Mouse (Mus musculus): ENCODE results near the gene Tpcn2. TPM values are rescaled to one million over a fixed set of nuclear protein-coding genes. Genes with fewer than 3 reads are reported as not detected.

Gene Tpcn2
- total and polyA plus RNA-seq, 3 experiments: 1.9 to 7.9 (median 3.0) TPM

DNA sequence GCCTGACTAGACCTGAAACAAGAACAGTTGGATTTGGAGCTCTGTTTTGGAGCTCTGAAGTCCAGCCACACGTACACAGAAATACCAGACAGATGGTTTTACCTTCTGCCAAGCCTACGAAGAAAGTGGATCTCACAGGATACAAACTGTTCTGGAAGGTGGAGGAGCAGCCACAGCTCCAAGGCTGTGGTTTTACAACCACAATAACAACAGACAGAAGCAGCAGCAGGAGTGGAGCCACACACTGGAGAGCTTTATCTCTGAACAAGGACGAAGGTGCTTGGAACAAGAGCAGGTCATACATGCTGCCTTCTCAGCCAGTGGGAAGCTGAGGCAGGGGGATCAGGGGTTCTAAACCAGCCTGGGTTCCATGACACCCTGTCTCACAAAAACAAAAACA, 35.7 kb upstream of the Tpcn2 start:
- Histone ChIP-seq H3K9ac (ENCODE audit: low read depth, low read length) (no peak overlapping the region), H3K4me1 (ENCODE audit: control insufficient read depth, insufficient read depth, low read length) (no peaks in the 10 kb centered on the region), H3K27me3 (ENCODE audit: control insufficient read depth, insufficient read depth, low read length) (no peaks in the 10 kb centered on the region), H3K4me3 (no peak overlapping the region), H3K36me3 (ENCODE audit: control insufficient read depth, insufficient read depth, low read length) (no peaks in the 10 kb centered on the region), H3K79me2 (replicated peaks; ENCODE audit: control insufficient read depth, insufficient read depth, low read length) (no peaks in the 10 kb centered on the region), H3K27ac (no peak overlapping the region)
- intact Hi-C loops (cut with DNase I): no loop called here
- 70% methylated on average over 3 of the region's 3 CpGs for WGBS
- TF ChIP-seq CTCF (IDR thresholded peaks at IDR 0.05) (no peak), EP300 (IDR thresholded peaks at IDR 0.05; ENCODE audit: insufficient read depth, low read depth, low read length) (no peak), POLR2A (IDR thresholded peaks at IDR 0.05; ENCODE audit: insufficient read depth, low read depth, low read length) (no peak)
- DNase-seq: no peak

DNA sequence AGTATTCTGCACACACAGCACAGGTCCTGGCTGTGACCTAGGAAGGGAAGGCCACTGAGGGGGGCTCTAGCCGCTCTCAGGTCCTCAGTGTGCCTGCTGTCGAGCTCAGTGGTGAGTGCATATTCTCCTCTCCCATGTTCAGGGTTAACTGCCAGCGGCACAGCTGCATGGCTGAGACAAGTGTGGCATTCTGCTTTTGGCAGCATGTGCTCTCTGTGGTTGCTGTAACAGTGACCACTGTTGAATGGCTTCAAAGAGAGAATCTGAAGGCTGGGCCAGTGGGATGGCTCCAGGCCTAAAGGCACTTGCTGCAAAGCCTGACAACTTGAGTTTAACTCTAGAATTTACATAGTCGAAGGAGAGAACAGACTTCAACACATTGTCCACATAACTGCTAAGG, 33.7 kb upstream of the Tpcn2 start:
- Histone ChIP-seq H3K4me1 (ENCODE audit: control insufficient read depth, insufficient read depth, low read length) (no peaks in the 10 kb centered on the region), H3K79me2 (replicated peaks; ENCODE audit: control insufficient read depth, insufficient read depth, low read length) (no peaks in the 10 kb centered on the region), H3K9ac (ENCODE audit: low read depth, low read length) (no peak overlapping the region), H3K36me3 (ENCODE audit: control insufficient read depth, insufficient read depth, low read length) (no peaks in the 10 kb centered on the region), H3K27ac (no peak overlapping the region), H3K4me3 (no peak overlapping the region), H3K27me3 (ENCODE audit: control insufficient read depth, insufficient read depth, low read length) (peaks cover 2% of the 10 kb centered on the region; the same call in 1 of the 2 replicates)
- intact Hi-C loops (cut with DNase I): no loop called here
- DNase-seq: no peak
- WGBS: 65% methylated on average over 4 of the region's 4 CpGs
- TF ChIP-seq CTCF (IDR thresholded peaks at IDR 0.05) (no peak), EP300 (IDR thresholded peaks at IDR 0.05; ENCODE audit: insufficient read depth, low read depth, low read length) (no peak), POLR2A (IDR thresholded peaks at IDR 0.05; ENCODE audit: insufficient read depth, low read depth, low read length) (no peak)

DNA sequence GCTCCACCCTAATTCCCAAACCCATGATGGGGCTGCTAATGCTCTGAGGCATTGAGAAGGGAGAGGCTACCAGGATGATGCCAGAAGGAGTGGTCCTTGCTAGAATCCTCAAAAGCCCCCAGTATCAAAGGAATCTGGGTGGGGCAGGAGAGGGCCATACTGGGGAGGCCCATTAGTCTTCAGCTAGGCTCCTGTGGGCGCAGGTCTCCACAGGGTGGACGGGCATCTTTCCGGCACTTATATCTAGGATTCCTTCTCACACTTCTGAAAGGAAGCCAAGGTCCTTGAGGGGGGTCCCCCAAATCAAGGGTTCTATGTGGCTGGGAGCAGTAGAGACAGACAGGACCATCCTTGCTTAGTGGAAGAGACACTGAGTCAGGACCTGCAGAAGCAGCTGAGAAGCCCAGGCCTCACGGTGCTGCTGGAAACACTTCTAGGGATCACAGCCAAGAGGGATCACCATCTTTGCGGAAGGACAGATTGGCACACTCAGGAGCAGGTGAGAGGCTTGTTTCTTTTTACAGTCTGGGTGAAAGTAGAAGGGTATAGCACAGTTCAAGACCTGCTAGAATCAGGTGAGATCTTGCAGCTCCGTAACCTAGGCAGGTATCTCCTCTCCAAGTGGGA, 31.1 kb upstream of the Tpcn2 start, which contains the start of gene Mrgprd:
Gene Mrgprd, plus strand, starts transcription at position 51 of the 627 bp plus-strand sequence.
- Histone ChIP-seq H3K79me2 (replicated peaks; ENCODE audit: control insufficient read depth, insufficient read depth, low read length) (no peaks in the 10 kb centered on the region), H3K27ac (no peak within 1 kb of the TSS), H3K4me3 (no peak within 1 kb of the TSS), H3K36me3 (ENCODE audit: control insufficient read depth, insufficient read depth, low read length) (no peaks in the 10 kb centered on the region), H3K9ac (ENCODE audit: low read depth, low read length) (no peak within 1 kb of the TSS), H3K4me1 (ENCODE audit: control insufficient read depth, insufficient read depth, low read length) (no peaks in the 10 kb centered on the region), H3K27me3 (ENCODE audit: control insufficient read depth, insufficient read depth, low read length) (peaks cover 2% of the 10 kb centered on the region; the same call in 1 of the 2 replicates)
- intact Hi-C loops (cut with DNase I): no loop called here
- 87% methylated on average over 6 of the region's 6 CpGs for WGBS
- TF ChIP-seq EP300 (IDR thresholded peaks at IDR 0.05; ENCODE audit: insufficient read depth, low read depth, low read length) (no peak), CTCF (IDR thresholded peaks at IDR 0.05) (no peak), POLR2A (IDR thresholded peaks at IDR 0.05; ENCODE audit: insufficient read depth, low read depth, low read length) (no peak)
- no peak for DNase-seq

- DNase-seq: no peak
- no peaks in the 10 kb centered on the region for H3K36me3 ChIP-seq (ENCODE audit: control insufficient read depth, insufficient read depth, low read length)
- H3K9ac ChIP-seq (ENCODE audit: low read depth, low read length): no peak overlapping the region
- peaks cover 2% of the 10 kb centered on the region; the same call in 1 of the 2 replicates for H3K27me3 ChIP-seq (ENCODE audit: control insufficient read depth, insufficient read depth, low read length)
- 65% methylated on average over 3 of the region's 3 CpGs for WGBS
- intact Hi-C loops (cut with DNase I): no loop called here
- H3K79me2 ChIP-seq (replicated peaks; ENCODE audit: control insufficient read depth, insufficient read depth, low read length): no peaks in the 10 kb centered on the region
- TF ChIP-seq EP300 (IDR thresholded peaks at IDR 0.05; ENCODE audit: insufficient read depth, low read depth, low read length) (no peak), POLR2A (IDR thresholded peaks at IDR 0.05; ENCODE audit: insufficient read depth, low read depth, low read length) (no peak), CTCF (IDR thresholded peaks at IDR 0.05) (no peak)
- H3K27ac ChIP-seq: no peak overlapping the region
- no peak overlapping the region for H3K4me3 ChIP-seq
- H3K4me1 ChIP-seq (ENCODE audit: control insufficient read depth, insufficient read depth, low read length): no peaks in the 10 kb centered on the region; the same call in 1 of the 2 replicates
These were observed 28.3 kb upstream of the Tpcn2 start for GRCm38 (mm10) chr7:145312137-145312536.

DNA sequence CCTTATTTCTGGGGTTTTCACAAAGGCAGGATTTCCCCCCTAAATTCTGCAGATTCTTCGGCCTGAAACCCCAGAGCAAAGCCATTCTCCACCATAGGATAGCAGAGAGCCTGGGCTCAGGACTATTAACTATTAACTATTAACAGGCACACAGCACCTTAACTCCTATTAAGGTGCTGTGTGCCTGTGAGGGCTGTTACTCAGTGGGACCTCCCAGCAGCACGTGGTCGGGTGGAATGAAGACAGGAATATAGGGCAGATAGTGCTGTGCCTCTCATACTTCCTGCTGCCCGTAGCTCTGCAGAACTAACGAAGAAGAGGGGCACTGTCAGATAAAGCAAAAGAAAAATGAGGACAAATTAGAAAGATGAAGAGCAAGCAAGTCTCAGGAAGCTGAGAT, 26.7 kb upstream of the Tpcn2 start:
- WGBS: 49% methylated on average over 5 of the region's 5 CpGs
- H3K27ac ChIP-seq: no peak overlapping the region
- no peaks in the 10 kb centered on the region for H3K79me2 ChIP-seq (replicated peaks; ENCODE audit: control insufficient read depth, insufficient read depth, low read length)
- intact Hi-C loops (cut with DNase I): no loop called here
- TF ChIP-seq CTCF (IDR thresholded peaks at IDR 0.05): no peak
- TF ChIP-seq EP300 (IDR thresholded peaks at IDR 0.05; ENCODE audit: insufficient read depth, low read depth, low read length): no peak
- TF ChIP-seq POLR2A (IDR thresholded peaks at IDR 0.05; ENCODE audit: insufficient read depth, low read depth, low read length): no peak
- H3K9ac ChIP-seq (ENCODE audit: low read depth, low read length): no peak overlapping the region
- H3K4me3 ChIP-seq: no peak overlapping the region
- no peak for DNase-seq
- H3K27me3 ChIP-seq (ENCODE audit: control insufficient read depth, insufficient read depth, low read length): peaks cover 2% of the 10 kb centered on the region; the same call in 1 of the 2 replicates
- H3K4me1 ChIP-seq (ENCODE audit: control insufficient read depth, insufficient read depth, low read length): no peaks in the 10 kb centered on the region; the same call in 1 of the 2 replicates
- no peaks in the 10 kb centered on the region for H3K36me3 ChIP-seq (ENCODE audit: control insufficient read depth, insufficient read depth, low read length)

DNA sequence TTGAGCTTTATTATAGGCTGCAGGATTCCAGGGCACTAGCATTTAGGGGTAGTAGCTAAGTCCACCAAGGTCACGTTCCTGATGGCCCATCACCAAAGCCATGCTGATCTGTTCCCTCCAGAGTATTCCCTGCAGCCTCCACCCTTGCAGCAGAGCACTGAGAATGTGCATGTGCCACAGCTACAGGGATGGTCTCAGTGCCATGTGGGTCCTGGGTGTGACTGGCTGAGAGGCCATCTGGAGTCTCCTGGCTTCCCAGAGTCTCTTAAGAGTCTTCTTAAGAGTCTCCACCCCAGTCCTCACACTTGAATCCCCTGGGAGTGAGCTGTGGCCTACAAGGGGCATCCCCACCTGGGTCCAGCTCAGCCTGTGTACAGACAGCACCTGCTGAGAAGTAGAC, 26.1 kb upstream of the Tpcn2 start:
- Histone ChIP-seq H3K27ac (no peak overlapping the region), H3K9ac (ENCODE audit: low read depth, low read length) (no peak overlapping the region), H3K4me1 (ENCODE audit: control insufficient read depth, insufficient read depth, low read length) (no peaks in the 10 kb centered on the region; the same call in 1 of the 2 replicates), H3K36me3 (ENCODE audit: control insufficient read depth, insufficient read depth, low read length) (no peaks in the 10 kb centered on the region), H3K27me3 (ENCODE audit: control insufficient read depth, insufficient read depth, low read length) (peaks cover 2% of the 10 kb centered on the region; the same call in 1 of the 2 replicates), H3K4me3 (no peak overlapping the region), H3K79me2 (replicated peaks; ENCODE audit: control insufficient read depth, insufficient read depth, low read length) (no peaks in the 10 kb centered on the region)
- TF ChIP-seq POLR2A (IDR thresholded peaks at IDR 0.05; ENCODE audit: insufficient read depth, low read depth, low read length) (no peak), EP300 (IDR thresholded peaks at IDR 0.05; ENCODE audit: insufficient read depth, low read depth, low read length) (no peak), CTCF (IDR thresholded peaks at IDR 0.05) (no peak)
- DNase-seq: no peak
- intact Hi-C loops (cut with DNase I): no loop called here
- 76% methylated on average over 1 of the region's 1 CpGs for WGBS

Data from heart, adult 2 months (tissue).